Comparison of ENCODE assay signal across 7 mouse cellular contexts in genomic region chr17:72925804-72926617, GRCm38 (mm10). TPM values are rescaled to one million over a fixed set of nuclear protein-coding genes. Genes with fewer than 3 reads are reported as not detected.
A peak's percentile ranks its signal among the peaks of the same experiment; 100 is the strongest.
DNase-seq lines count a peak whose midpoint lies in the region; ATAC-seq and TF ChIP-seq lines count a peak whose summit lies in the region.

No protein-coding gene starts in this region.

- no peak for ATAC-seq in monocyte, adult 5-6 weeks (replicated peaks; ENCODE audit: insufficient number of reproducible peaks, low FRiP score, low TSS enrichment, poor library complexity, severe bottlenecking)

- H3K4me3 ChIP-seq in bone marrow, adult 2 months (replicated peaks; ENCODE audit: control insufficient read depth, low read depth, low read length): no peak overlapping the region
- H3K4me3 ChIP-seq in heart, adult 2 months: peak overlapping the region; percentile 6
- no peak overlapping the region for H3K4me3 ChIP-seq in olfactory bulb, adult 2 months (ENCODE audit: insufficient read depth, low read depth, low read length)

- WGBS in bone marrow, adult 2 months: 76% methylated on average over 12 of the region's 12 CpGs
- WGBS in heart, adult 2 months: 7% methylated on average over 12 of the region's 12 CpGs
- 24% methylated on average over 12 of the region's 12 CpGs for WGBS in olfactory bulb, adult 2 months

- DNase-seq in embryo, embryonic 11 days: peak; percentile 74
- peak; percentile 64 to 74 for DNase-seq in heart, adult 2 months
- DNase-seq in kidney, adult 8-10 months: peak; percentile 56 to 57
- DNase-seq in left cerebral cortex, postnatal 4 days: peak; percentile 66

- peak overlapping the region; percentile 27; the same call in 1 of the 2 replicates for H3K9ac ChIP-seq in heart, adult 2 months (ENCODE audit: low read depth, low read length)

- TF ChIP-seq CTCF in bone marrow, adult 2 months (IDR thresholded peaks at IDR 0.05; ENCODE audit: control insufficient read depth, insufficient read depth, low read length): no peak
- no peak for TF ChIP-seq CTCF in heart, adult 2 months (IDR thresholded peaks at IDR 0.05)
- TF ChIP-seq CTCF in olfactory bulb, adult 2 months (IDR thresholded peaks at IDR 0.05; ENCODE audit: insufficient read depth, low read depth, low read length): no peak

- H3K4me1 ChIP-seq in bone marrow, adult 2 months (ENCODE audit: control insufficient read depth, insufficient read depth, low read length): peaks cover 8% of the 10 kb centered on the region
- H3K4me1 ChIP-seq in heart, adult 2 months (ENCODE audit: control insufficient read depth, insufficient read depth, low read length): peaks cover 33% of the 10 kb centered on the region
- peaks cover 35% of the 10 kb centered on the region for H3K4me1 ChIP-seq in olfactory bulb, adult 2 months (ENCODE audit: control insufficient read depth, insufficient read depth, low read length)

- no peak for TF ChIP-seq POLR2A in bone marrow, adult 2 months (IDR thresholded peaks at IDR 0.05; ENCODE audit: borderline replicate concordance, control insufficient read depth, low read depth, low read length)
- TF ChIP-seq POLR2A in heart, adult 2 months (IDR thresholded peaks at IDR 0.05; ENCODE audit: insufficient read depth, low read depth, low read length): no peak; the same call in 1 of the 2 replicates
- TF ChIP-seq POLR2A in olfactory bulb, adult 2 months (IDR thresholded peaks at IDR 0.05; ENCODE audit: insufficient read depth, low read depth, low read length): no peak

- intact Hi-C loops in heart, adult 2 months (cut with DNase I): loop anchor here (5.0 kb wide), 3 partner anchors 51 to 181 kb away; partner anchors contain the start of gene Lclat1
- intact Hi-C loops in left cerebral cortex, postnatal 4 days (cut with DNase I): loop anchor here (10.0 kb wide), 1 partner anchor 179 kb away; the partner anchor contains the start of gene Lclat1

- peak; percentile 23; the same call in 1 of the 2 replicates for TF ChIP-seq EP300 in heart, adult 2 months (IDR thresholded peaks at IDR 0.05; ENCODE audit: insufficient read depth, low read depth, low read length)

- peaks cover 74% of the 10 kb centered on the region for H3K36me3 ChIP-seq in heart, adult 2 months (ENCODE audit: control insufficient read depth, insufficient read depth, low read length)

- H3K27ac ChIP-seq in bone marrow, adult 2 months (ENCODE audit: control insufficient read depth, insufficient read depth, low read depth, low read length, poor library complexity): peak overlapping the region; percentile 19; the same call in 1 of the 2 replicates
- peak overlapping the region; percentile 98 for H3K27ac ChIP-seq in heart, adult 2 months
- H3K27ac ChIP-seq in olfactory bulb, adult 2 months (ENCODE audit: insufficient read depth, low read depth, low read length): peak overlapping the region; percentile 71

- H3K79me2 ChIP-seq in heart, adult 2 months (replicated peaks; ENCODE audit: control insufficient read depth, insufficient read depth, low read length): peaks cover 4% of the 10 kb centered on the region; the same call in 1 of the 2 replicates

- no peaks in the 10 kb centered on the region for H3K27me3 ChIP-seq in heart, adult 2 months (ENCODE audit: control insufficient read depth, insufficient read depth, low read length)

RNA-seq across cellular contexts. Expression of gene Lbh, which starts 7.9 kb away (rescaled TPM):
- polyA plus RNA-seq in bone marrow, adult 2 months (2011; ENCODE audit: insufficient read depth, insufficient read length, low replicate concordance, missing spikeins): 19.3 and 31.8 TPM in 2 replicates
- 100 to 1,000 TPM; 354 to 451 TPM for total RNA-seq in heart, adult 2 months (2021)
- polyA plus RNA-seq in heart, adult 2 months (2012; rRNA removed): 522 and 708 TPM in 2 replicates
- total RNA-seq in left cerebral cortex, postnatal 4 days (2021): 10 to 100 TPM; 54.3 to 54.9 TPM
- 99.3 TPM in 1 of 2 replicates, not detected in the other for polyA plus RNA-seq in olfactory bulb, adult 2 months (2012; ENCODE audit: insufficient read depth, insufficient read length, low replicate concordance, missing spikeins)
- 71.9 to 97.1 TPM (median 79.5 TPM) in 3 replicates for total RNA-seq in monocyte, adult 5-6 weeks (2017)

Comparison
In these comparisons a context has a peak if more than half of its experiments do, and no peak if none do; other contexts are left out.
1. H3K27ac ChIP-seq: peak in every context shown above with its lines; median percentile 98 in heart, adult 2 months; 71 in olfactory bulb, adult 2 months; 19 in bone marrow, adult 2 months.